Mouse (Mus musculus) skeletal muscle tissue, adult 2 months (tissue): ENCODE results near the gene Zfp64.

Source experiments
- DNase-seq: peaks from one replicate; pipeline ENCODE4 v3.0.0-alpha.2; 2012; ENCODE audit warnings: low read depth, low spot score

The Zfp64 gene

DNA sequence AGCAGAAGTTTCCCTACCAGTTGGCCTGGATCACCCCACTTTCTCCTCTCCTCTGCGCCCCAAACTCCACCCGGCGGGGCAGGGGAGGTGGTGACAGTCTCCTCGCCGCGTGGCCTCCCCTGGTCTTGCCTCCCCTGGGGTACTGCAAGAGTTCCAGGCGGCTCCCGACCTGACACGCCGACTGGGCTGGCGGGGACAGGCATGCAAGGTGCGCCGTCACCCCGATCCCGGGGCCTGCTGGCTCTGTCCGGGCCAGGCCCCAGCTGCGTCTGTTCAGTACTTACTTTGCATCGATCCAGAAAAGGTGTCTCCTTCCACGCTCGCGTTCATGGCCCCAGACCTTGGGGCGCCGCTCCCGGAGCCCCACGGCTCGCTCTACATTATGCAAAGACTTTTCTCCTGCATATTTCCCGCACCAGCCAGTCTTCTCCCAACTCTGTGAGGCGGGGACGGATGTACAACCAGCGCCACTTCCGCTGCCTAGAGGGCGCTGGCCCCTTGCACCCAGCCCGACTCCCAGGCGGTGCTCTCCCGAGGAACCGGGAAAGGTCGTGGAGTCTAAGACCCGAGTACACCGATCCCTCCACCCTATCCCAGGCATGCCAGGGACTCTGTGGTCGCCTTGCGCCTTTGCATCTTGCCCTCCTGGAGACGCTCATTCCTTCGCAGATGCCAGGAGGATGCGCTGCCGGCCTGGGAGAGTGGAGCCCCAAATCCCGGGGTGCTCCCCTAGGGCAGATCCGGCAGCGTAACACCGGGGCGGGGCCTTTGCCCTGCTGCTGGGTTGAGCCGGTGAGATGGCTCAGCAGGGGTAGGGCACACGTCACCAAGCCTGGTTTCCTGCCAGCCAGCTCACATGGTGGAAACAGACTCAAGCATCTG, at the start of gene Zfp64:
TSS of gene Zfp64 (minus strand) at position 753 of the 882 bp plus-strand sequence.
- peak; percentile 69 for DNase-seq

DNA sequence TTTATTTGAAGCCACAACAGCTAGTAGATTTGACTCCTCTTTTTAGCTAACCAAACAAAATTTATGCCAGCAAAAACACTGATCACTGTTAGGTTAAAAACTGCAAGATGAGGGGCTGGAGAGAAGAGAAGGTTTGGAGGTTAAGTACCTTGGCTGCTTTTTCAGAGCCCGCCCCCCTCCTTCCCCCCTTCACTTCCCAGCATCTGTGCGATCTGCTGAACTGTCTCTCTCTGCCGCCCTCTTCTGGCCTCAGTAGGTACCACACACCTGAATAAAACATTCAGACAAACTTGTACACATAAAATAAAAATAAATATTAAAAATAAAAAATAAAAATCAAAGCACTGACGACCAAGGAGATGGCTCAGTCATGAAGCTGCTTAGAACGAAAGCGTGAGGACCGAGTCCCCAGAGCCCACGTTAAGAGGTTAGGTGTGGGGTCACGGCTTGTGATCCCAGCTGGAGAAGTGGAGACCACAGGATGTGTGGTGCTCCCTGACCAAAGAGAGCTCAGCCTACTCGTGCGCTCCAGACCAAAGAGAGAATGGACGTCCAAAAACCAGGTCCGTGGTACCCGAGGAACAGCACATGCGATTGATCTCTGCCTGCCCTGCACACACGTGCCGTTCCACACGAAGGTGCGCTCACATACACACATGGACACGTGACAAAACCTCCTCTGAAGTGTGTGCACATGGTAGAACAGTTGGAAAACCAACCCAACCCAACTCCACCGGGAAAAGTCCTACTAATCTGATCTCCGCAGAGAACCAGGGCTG, 37.4 kb upstream of the Zfp64 start:
- DNase-seq, result no peak

DNA sequence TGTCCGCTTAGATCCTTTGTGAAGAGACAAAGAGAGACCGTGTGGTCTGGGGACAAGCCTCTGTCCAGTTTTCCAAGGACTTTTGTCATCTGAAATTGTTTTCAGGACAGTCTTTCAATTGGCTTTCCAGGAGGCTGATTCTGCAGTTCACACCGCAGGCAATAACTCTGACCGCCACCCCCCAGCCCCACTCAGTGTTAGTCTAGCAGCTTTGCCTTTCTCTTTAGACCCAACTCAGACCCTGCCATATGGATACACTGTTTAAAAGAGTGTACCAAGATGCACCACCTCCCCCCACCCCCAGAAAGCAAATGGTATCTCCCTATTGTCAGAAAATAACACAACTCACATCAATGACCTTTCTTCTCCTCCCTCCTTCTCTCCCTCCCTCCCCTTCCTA, 35.6 kb upstream of the Zfp64 start:
- DNase-seq, result no peak

DNA sequence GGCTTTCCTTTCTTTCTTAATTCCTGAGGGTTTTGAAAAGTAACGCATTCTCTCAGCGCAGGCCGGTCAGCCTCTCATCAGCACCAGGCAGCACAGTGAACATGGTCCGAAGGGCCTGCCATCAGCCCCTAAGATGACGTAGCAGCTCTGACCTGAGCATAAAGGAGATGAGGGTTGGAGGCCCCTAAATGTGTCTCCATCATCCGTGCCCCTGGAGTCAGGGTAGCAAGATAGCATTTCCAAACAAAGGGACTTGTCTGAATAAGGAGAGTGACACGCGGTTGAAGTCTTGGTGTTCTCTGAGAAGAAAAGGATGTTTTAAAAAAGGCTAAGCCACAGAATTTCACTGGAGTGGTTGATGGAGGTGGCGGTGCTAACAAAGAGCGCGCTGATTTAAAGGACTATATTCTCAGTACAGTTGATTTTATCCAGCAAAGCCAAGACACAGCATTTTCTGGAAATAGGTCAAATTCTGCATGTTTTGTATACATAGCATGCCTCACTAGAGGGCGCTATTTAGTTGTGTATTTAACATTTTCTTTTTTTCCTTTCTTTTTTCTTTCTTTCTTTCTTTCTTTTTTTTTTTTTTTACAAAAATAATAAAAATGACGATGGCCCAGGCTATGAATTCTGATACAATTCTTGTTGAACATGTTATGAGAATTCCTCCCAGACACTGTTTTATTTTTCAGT, 34.8 kb upstream of the Zfp64 start:
- no peak for DNase-seq

DNA sequence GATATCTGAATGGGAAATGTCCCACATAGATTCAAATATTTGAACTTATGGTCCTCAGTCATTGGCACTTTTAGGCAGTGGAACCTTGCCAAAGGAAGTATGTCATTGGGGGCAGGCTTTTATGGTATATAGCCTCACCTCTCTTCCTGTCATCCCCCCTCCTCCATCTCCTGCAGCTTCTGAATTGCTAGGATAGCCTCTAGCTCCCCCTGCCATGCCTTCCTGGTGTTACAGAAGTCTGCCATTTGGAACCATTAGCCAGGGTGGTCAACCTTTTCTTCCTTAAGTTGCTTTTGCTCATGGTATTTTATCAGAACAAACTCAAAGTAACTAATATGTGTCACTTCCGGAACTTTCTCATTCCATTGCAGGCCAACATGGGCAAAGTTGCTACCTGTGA, 32.7 kb upstream of the Zfp64 start:
- no peak for DNase-seq

DNA sequence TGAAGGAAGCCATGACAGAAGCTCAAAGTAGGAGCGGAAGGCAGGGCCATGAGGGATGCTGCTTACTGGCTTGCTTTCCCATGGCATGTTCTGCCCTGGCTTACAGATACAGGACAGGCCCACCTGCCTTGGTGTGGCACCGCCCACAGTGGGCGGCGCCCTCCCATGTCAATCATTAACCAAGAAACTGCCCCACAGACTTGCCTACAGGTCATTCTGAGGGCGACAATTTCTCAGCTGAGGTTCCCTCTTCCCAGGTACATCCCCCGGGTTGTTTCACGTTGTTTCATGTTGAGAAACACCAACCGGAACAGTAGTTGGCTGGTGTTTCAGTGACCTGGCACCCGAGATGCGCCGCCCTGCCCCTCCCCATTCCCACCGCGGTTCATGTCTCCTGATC, 32.0 kb upstream of the Zfp64 start:
- DNase-seq, result no peak

DNA sequence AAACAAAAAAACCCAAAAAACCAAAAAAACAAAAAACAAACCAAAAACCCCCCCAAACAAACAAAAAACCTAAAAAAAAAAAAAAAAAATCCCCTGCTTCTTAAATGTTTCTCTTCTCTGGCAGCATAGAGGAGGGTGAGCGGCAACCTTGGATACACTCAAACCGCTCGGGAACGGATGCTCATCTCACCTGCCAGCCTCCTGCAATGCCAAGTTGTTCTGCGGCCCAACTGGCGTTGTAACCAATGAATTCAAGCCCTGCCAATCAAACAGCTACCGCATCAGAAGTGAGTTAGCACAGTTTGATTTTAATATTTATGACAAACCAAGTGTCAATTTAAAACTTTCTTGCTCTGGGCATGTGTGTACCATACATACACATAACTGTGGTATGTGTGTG, 26.6 kb upstream of the Zfp64 start:
- no peak for DNase-seq

DNA sequence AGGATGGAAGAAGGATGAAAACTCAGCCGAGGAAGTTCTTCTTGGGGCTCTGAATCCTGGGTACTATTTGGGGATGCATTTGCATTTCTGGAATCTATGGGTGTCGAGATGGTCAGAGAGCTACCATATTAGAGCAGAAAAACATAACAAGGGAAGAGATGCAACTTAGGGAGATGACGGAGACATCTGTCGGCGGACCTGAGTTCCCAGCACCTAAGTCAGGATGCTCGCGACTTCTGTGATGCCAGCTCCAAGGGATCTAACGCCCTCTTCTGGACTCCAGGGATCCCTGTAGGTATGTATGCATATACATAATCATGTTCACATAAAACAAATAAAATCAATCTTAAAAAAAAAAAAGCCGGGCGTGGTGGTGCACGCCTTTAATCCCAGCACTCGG, 26.1 kb upstream of the Zfp64 start:
- DNase-seq, result no peak

DNA sequence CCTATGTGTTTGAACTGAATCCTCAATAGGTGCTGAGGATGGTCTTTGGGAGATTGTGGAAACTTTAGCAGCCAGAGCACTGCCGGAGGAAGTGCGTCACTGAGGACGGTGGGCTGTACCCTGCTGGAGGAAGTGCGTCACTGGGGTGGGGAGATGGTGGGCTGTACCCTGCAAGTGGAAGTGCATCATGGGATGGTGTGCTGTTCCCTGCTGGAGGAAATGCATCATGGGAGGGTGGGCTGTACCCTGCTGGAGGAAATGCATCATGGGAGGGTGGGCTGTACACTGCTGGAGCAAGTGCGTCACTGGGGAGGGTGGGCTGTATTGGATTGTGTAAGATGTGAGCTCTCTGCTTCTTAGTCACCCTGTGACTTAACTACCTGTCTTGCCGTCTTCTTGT, 25.5 kb upstream of the Zfp64 start:
- peak; percentile 19 for DNase-seq

DNA sequence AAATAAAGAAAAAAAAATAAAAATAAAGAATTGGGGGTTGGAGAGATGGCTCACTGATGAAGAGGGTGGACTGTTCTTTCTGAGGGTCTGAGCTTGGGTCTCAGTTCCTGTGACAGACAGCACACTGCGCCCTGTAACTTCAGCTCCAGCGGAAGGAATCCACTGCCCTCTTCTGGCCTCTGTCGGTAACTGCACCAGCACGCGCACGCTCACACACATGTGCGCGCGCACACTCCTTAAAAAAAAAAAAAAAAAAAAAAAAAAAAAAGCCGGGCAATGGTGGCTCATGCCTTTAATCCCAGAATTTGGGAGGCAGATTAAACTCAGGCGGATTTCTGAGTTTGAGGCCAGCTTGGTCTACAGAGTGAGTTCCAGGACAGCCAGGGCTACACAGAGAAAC, 24.4 kb upstream of the Zfp64 start:
- DNase-seq, result no peak

DNA sequence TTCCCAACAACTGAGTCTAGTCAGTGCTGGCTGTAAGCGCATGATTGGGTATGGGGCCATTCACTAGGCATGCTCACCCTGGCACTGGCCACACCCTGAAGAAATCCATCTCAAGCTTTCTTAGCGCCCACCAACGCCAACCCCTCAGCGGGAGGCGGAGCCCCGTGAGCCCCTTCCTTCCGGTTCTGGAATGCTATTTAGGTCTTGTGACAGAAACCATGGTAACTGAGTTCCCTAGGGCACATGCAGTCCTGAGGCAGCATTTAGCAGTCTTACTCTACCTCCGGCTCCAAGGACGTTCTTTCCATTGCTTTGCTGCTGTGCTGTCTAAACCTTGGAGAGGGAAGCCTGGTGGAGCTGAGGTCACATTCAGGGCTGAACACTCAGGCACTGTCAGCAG, 22.6 kb upstream of the Zfp64 start:
- DNase-seq, result no peak

DNA sequence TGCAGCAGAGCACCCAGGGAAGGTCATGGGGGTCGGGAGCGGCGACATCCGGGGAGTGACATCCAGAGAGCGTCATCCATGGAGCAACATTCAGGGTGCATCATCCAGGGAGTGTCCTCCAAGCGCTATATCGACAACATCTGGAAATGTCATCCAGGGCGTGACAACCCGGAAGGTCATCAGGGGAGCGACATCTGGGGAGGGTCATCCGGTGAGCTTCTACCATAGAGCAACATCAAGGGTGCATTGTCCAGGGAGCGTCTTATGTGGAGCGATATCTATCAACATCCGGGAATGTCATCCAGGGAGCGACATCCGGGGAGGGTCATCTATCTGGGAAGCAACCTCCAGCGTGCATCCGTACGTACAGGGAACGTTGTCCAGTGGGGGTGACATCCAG, 14.7 kb upstream of the Zfp64 start:
- DNase-seq, result no peak

DNA sequence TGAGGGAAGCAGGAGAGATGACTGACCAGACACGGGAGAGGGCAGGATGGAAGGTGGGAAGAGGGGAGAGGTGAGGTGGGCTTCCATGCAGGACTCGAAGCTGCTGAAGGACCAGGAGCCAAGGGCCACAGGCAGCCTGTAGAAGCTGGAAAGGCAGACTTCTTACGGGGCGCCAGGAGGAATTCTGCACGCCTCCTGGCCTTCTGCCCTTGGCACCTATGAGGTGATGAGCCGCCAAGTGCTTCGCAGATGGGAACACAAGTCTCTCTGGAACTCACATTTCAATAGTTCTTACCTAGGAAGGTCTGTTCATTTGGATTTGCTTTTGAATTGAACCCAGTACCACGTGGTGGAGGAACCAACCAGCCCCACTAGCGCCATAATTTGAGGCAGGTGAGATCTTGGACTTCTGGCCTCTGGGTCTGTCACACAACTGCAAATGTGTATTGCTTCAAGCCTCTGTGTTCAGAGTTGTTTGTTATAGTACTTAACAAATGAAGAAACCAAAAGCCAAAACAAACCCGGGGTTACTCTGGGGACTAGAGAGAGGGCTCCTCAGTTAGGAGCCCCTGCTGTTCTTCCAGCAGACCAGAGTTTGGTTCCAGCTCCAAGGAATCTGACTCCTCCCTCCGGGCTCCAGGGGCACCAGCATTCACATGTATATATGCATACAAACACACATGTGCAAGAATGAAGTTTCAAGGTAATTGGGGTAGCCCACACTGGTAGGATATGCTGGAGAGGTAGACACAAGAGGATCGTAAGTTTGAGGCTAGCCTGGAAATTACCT, 12.9 kb upstream of the Zfp64 start:
- DNase-seq, result peak; percentile 48

DNA sequence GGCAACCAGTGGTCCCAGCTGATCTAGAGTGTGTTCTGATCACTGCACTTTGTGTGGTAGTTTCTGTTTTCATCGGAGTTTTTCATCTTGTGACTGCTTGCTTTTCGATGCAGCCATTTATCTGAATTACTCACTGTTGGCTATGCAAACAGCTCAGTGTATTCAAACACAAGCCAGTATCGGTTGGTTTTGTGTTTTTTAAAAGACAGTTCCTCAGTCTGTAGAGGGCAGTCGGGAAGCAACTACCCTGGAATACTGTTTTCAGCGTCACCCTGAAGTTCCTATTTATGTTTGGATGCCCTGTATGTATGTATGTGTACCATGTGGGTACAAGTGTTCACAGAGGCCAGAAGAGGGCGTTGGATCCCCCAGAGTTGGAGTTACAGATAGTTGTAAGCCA, 11.1 kb upstream of the Zfp64 start:
- DNase-seq, result no peak

DNA sequence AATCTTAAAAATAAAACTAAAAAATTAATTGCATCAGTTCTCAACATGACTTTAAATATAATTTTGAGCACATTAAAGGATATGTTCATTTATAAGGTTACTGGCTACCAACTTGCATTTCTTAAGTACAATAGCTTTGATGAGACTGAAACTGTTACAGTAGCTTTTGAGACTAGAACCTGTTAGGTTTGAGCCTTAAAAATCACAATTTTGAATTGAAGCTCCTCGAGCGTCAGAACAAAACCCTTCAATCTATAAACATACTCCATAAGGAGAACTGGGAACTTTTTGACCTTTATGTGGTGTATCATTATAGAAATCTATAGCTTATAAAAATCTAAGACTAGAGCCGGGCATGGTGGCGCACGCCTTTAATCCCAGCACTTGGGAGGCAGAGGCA, 9.5 kb upstream of the Zfp64 start:
- no peak for DNase-seq

DNA sequence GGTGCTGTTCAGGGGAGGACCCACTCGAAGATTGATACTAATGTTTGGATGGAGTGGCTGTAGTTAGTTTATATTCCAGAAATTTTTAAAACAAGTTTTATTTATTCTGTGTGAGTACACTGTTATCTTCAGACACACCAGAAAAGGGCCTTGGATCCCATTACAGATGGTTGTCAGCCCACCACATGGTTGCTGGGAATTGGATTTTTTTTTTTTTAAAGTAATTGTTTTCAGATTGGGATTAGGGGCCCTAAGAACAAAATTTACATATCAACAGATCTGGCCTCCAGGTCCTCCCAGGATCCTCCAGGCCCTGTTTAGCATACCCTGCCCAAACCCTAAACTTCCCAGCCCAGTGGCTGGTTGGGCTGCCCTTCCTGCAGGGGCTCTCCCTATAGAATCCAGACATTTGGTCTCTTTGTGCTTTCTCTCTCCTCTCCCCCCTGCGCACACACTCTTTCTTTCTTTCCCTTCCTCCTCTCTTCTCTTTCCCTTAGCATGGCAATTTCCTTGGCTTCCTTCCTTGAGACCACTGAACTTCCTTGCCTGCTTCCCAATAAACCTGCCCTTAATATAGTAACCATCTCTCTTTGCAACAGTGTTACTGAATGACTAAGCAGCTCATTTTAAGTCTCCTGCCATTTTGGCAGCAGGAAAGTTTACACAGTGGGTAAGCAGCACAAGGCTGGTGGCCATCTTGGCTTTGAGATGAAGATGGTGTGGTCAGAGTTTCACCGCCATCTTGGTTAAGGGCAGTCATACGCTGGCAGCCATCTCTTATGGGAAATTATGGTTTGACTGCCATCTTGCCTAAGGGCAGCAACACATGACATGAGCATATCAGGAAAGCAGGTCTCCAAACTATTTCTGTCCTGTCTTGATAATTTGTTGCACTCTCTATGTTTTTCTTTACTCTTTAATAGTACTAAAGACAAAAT, 6.6 kb upstream of the Zfp64 start:
- no peak for DNase-seq

DNA sequence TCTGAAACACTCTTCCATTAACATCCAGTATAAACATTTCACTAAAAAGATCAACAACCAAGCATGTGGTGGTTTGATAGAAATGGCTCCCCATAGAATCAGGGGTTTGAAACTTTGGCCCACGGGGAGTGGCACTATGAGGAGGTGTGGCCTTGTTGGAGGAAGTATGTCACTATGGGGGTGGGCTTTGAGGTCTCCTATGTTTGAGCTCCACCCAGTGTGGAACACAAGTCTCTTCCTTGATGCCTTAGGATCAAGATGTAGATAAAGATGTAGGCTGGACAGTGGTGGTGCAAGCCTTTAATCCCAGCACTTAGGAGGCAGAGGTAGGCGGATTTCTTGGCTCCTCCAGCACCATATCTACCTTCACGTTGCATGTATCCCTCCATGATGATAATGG, 5.4 kb upstream of the Zfp64 start:
- no peak for DNase-seq

DNA sequence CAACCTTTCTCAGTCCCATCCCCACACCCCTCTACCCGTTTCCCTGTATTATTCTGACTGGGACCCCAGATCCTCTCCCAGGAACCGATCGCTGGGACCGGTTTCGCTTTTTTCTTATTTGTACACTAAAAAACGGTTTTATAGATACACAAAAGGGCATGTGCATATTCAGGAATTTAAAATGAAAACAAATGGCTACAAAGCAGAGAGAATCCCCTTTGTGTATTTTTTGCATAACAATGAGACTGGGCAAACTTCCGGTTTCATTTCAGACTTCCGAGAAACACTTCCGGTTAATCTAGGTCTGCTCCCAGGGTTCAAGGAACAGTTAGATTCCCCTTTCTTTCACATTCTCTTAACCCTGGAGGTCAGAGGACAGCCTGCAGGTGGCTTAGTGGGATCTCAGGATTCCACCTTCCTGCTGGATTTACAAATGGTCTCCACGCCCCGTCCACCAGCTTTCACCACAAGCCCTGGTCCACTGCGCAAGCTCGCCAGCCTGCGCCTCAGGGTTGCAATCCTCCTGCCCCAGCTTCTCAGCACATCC, 4.0 kb upstream of the Zfp64 start:
- no peak for DNase-seq

DNA sequence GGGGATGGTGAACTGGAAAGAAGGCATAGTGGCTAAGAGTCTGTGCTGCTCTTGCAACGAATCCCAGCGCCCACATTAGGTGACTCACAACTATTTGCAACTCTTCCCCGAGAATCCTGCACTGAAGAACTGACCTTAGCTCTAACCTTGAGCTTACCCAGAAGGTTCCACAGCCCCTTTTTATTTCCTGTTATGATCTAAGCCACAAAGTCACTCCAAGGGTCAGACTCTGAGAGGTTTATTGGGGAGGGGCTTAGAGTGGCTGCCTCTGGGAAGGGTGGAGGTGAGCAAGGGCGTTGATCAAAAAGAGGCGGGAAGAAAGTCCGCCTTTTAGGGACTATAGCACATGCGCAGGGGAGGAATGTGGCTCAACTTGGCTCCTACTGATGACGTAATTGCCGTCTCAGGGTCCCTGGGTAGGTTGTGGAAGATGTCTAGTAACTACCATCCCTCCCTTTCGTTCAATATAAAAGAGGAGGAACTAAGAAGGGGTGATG, 511 bp upstream of the Zfp64 start:
- no peak for DNase-seq

DNA sequence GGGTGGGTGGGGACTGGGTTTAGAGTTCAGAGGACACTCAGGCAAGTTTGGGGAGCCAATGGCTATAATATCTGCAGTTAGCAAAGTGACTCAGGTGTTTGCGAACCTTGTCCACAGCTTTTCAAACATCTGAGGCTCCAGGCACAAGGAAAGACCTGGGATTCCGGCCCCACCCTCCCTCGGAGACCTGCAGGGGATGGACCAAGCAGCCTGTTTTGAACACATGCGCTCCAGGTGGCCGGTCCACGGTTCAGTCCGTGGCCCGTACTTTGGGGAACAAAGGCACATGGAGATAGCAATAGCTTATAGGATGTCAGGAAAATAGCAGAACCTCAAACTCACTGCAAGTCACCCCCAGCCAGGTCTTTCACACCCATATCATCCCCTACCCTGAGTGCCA, 1.0 kb downstream of the Zfp64 start:
- DNase-seq, result no peak
